In the genomic region with DNA sequence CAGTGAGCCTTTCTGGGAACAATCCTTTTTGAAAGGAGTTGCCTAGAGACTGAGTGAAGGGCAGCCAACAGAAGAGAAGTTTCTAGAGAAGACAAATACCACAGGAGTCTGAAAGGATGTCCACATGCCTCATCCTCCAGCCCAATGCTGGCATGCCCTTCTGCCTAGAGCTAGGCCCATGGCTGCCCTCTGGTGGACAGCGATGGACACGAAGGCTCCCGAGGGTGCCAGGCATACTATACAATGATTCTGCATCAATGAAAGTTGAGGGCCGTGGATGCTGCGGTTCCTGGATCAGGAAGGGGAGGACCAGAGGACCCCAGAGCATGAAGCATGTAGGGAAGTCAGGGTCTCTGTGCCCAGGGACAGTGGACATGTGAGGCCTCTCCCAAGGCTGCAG, we compare ENCODE assay signal across 9 mouse cellular contexts. TPM values are rescaled to one million over a fixed set of nuclear protein-coding genes. Genes with fewer than 3 reads are reported as not detected.
A peak's percentile ranks its signal among the peaks of the same experiment; 100 is the strongest.
DNase-seq lines count a peak whose midpoint lies in the region; ATAC-seq and TF ChIP-seq lines count a peak whose summit lies in the region.
"Had no signal": no experiment of that assay in that cellular context is flagged by ENCODE, and none has a peak within 500 bp of the region (broad histone marks: within the 10 kb centered on the region; RNA-seq: fewer than 3 reads in every experiment).

No protein-coding gene starts in this region.

- TF ChIP-seq CTCF in liver, embryonic 14.5 days (IDR thresholded peaks at IDR 0.05; ENCODE audit: low read depth): peak; percentile 92

- 26% methylated on average over 5 of the region's 5 CpGs for WGBS in liver, embryonic 14.5 days (ENCODE audit: insufficient replicate concordance)

- no peak overlapping the region for H3K4me2 ChIP-seq in liver, embryonic 14.5 days (ENCODE audit: low read depth)
- H3K4me2 ChIP-seq: liver, embryonic 15.5 days had no signal

- H3K9me3 ChIP-seq in liver, embryonic 14.5 days (ENCODE audit: control insufficient read depth, low read length): no peaks in the 10 kb centered on the region
- H3K9me3 ChIP-seq: liver, embryonic 15.5 days had no signal

- no peaks in the 10 kb centered on the region for H3K4me1 ChIP-seq in liver, embryonic 14.5 days (replicated peaks; ENCODE audit: control insufficient read depth in 2 of 2, insufficient read depth in 2 of 2, low read length in 1 of 2)
- H3K4me1 ChIP-seq: liver, embryonic 15.5 days had no signal

- H3K4me3 ChIP-seq in liver, embryonic 14.5 days (ENCODE audit: insufficient read depth in 1 of 2, low read depth in 2 of 2, low read length in 2 of 2): no peak overlapping the region
- H3K4me3 ChIP-seq: liver, embryonic 15.5 days had no signal

- peak; percentile 46 to 55 for DNase-seq in layer of hippocampus, postnatal 10 days (ENCODE audit: low spot score in 2 of 2)
- no peak for DNase-seq in layer of hippocampus, adult 18-20 months (ENCODE audit: low spot score in 2 of 2)
- peak; percentile 50 for DNase-seq in ES-CJ7 (ENCODE audit: low read depth, low spot score)
- DNase-seq in brain, adult 2 months (ENCODE audit: low read depth, low spot score): peak; percentile 17
- DNase-seq in heart, postnatal 4 days: peak; percentile 67
- DNase-seq in liver, embryonic 14.5 days (ENCODE audit: low read depth in 3 of 3, low spot score in 3 of 3): no peak
- peak; percentile 38 for DNase-seq in retina, postnatal 7 days (ENCODE audit: low read depth, low spot score)
- no peak for DNase-seq in right cerebral cortex, adult 18-20 months

- no peak overlapping the region for H3K9ac ChIP-seq in liver, embryonic 14.5 days (replicated peaks)
- H3K9ac ChIP-seq: liver, embryonic 15.5 days had no signal

- no peak for ATAC-seq in liver, embryonic 14.5 days (ENCODE audit: insufficient read depth)

- TF ChIP-seq EP300 in liver, embryonic 14.5 days (IDR thresholded peaks at IDR 0.05; ENCODE audit: low read depth): no peak

- no peaks in the 10 kb centered on the region for H3K36me3 ChIP-seq in liver, embryonic 14.5 days (replicated peaks; ENCODE audit: control insufficient read depth, insufficient read depth, low read depth)
- H3K36me3 ChIP-seq: liver, embryonic 15.5 days had no signal

- no peaks in the 10 kb centered on the region for H3K27me3 ChIP-seq in liver, embryonic 14.5 days (ENCODE audit: control insufficient read depth, insufficient read depth, low read length)
- H3K27me3 ChIP-seq: liver, embryonic 15.5 days had no signal

- no peak overlapping the region for H3K27ac ChIP-seq in liver, embryonic 14.5 days
- H3K27ac ChIP-seq: liver, embryonic 15.5 days had no signal

RNA-seq across cellular contexts. Expression of a gene that starts 9.3 kb away (rescaled TPM):
- 1 to 10 TPM; 2.2 to 3.1 TPM for total RNA-seq in layer of hippocampus, postnatal 10 days (2021)
- 1 to 10 TPM in 1 of 2 experiments, under 1 TPM in 1; 0.89 to 2.4 TPM for total RNA-seq in layer of hippocampus, adult 18-20 months (2021)
- not detected for total RNA-seq in heart, postnatal 4 days (2021)
- polyA plus RNA-seq in liver, embryonic 14.5 days (2012; rRNA removed): 0.09 and 0.18 TPM in 2 replicates
- polyA plus RNA-seq in liver, embryonic 14.5 days (2014; fragmentation: Nextera tagmentation; extraction: Ambion mirVana): 0.06 TPM in 1 of 2 replicates, not detected in the other

RNA-seq across cellular contexts. Expression of a gene that starts 9.6 kb away (rescaled TPM):
- under 1 TPM; 0.21 to 0.45 TPM for total RNA-seq in layer of hippocampus, postnatal 10 days (2021)
- total RNA-seq in layer of hippocampus, adult 18-20 months (2021): not detected
- total RNA-seq in heart, postnatal 4 days (2021): not detected
- 0.06 TPM in 1 of 2 replicates, not detected in the other for polyA plus RNA-seq in liver, embryonic 14.5 days (2012; rRNA removed)
- not detected in 2 replicates for polyA plus RNA-seq in liver, embryonic 14.5 days (2014; fragmentation: Nextera tagmentation; extraction: Ambion mirVana)
- polyA plus RNA-seq: liver, embryonic 15.5 days had no signal

RNA-seq across cellular contexts. Expression of a gene that starts 14.6 kb away (rescaled TPM):
- total RNA-seq in layer of hippocampus, postnatal 10 days (2021): not detected
- not detected for total RNA-seq in layer of hippocampus, adult 18-20 months (2021)
- total RNA-seq in heart, postnatal 4 days (2021): not detected
- not detected in 2 replicates for polyA plus RNA-seq in liver, embryonic 14.5 days (2012; rRNA removed)
- not detected in 2 replicates for polyA plus RNA-seq in liver, embryonic 14.5 days (2014; fragmentation: Nextera tagmentation; extraction: Ambion mirVana)
- polyA plus RNA-seq: liver, embryonic 15.5 days had no signal

RNA-seq across cellular contexts. Expression of a gene that starts 17.4 kb away (rescaled TPM):
- total RNA-seq in layer of hippocampus, postnatal 10 days (2021): not detected
- under 1 TPM in 1 of 2 experiments, not detected in 1; 0.41 TPM for total RNA-seq in layer of hippocampus, adult 18-20 months (2021)
- total RNA-seq in heart, postnatal 4 days (2021): not detected
- 0.04 TPM in 1 of 2 replicates, not detected in the other for polyA plus RNA-seq in liver, embryonic 14.5 days (2012; rRNA removed)
- polyA plus RNA-seq in liver, embryonic 14.5 days (2014; fragmentation: Nextera tagmentation; extraction: Ambion mirVana): not detected in 2 replicates
- polyA plus RNA-seq: liver, embryonic 15.5 days had no signal

RNA-seq across cellular contexts. Expression of a gene that starts 24.4 kb away (rescaled TPM):
- 100 to 1,000 TPM; 402 to 410 TPM for total RNA-seq in layer of hippocampus, postnatal 10 days (2021)
- total RNA-seq in layer of hippocampus, adult 18-20 months (2021): 100 to 1,000 TPM; 355 to 375 TPM
- total RNA-seq in heart, postnatal 4 days (2021): 100 to 1,000 TPM; 413 to 427 TPM
- polyA plus RNA-seq in liver, embryonic 14.5 days (2012; rRNA removed): 277 and 284 TPM in 2 replicates
- polyA plus RNA-seq in liver, embryonic 14.5 days (2014; fragmentation: Nextera tagmentation; extraction: Ambion mirVana): 519 and 544 TPM in 2 replicates

Comparison
In these comparisons a context has a peak if more than half of its experiments do, and no peak if none do; other contexts are left out.
1. DNase-seq: peak in layer of hippocampus, postnatal 10 days (2 of 2), ES-CJ7 (single experiment), brain, adult 2 months (single experiment), heart, postnatal 4 days (single experiment) and retina, postnatal 7 days (single experiment); none in layer of hippocampus, adult 18-20 months (0 of 2), liver, embryonic 14.5 days (0 of 3) and right cerebral cortex, adult 18-20 months (single experiment).